Mouse (Mus musculus) cortical plate, adult 2 months (tissue): ENCODE results near the gene Dis3l2. TPM values are rescaled to one million over a fixed set of nuclear protein-coding genes. Genes with fewer than 3 reads are reported as not detected.

Experiments used
- H3K27ac ChIP-seq: fragments of 200-500 bp; 2 replicates; pipeline ENCODE4 v1.5.1; 2012; ENCODE audit warnings: low read length, control low read depth, inconsistent platforms; ENCODE audit not compliant: insufficient read depth
- H3K4me1 ChIP-seq: fragments of 200-500 bp; 2 replicates; pipeline ENCODE4 v1.6.1; 2011; ENCODE audit warnings: low read length; ENCODE audit not compliant: control insufficient read depth, insufficient read depth
- H3K4me3 ChIP-seq: fragments of 200-500 bp; 2 replicates; pipeline ENCODE4 v1.5.1; 2011; ENCODE audit warnings: mild to moderate bottlenecking, low read length, control low read depth; ENCODE audit not compliant: insufficient read depth
- CTCF ChIP-seq: fragments of 200-500 bp; IDR thresholded peaks from 2 replicates; pipeline ENCODE4 v1.5.1; 2011; ENCODE audit warnings: mild to moderate bottlenecking, control low read depth, low read length; ENCODE audit not compliant: insufficient read depth; ENCODE audit errors: extremely low read depth
- POLR2A ChIP-seq: fragments of 200-500 bp; IDR thresholded peaks from 2 replicates; pipeline ENCODE4 v1.6.1; 2011; ENCODE audit warnings: mild to moderate bottlenecking, low read length, control low read depth; ENCODE audit not compliant: insufficient read depth; ENCODE audit errors: extremely low read depth
- polyA plus RNA-seq: library from polyadenylated mRNA; depleted of rRNA; stranded (reverse); fragments of >200 nt; gene quantifications from 2 replicates; pipeline ENCODE4 v1.2.3, GENCODE M21; 2012

Gene Dis3l2
- polyA plus RNA-seq, 1 experiment: 22.7 TPM

- no peak overlapping the region for H3K27ac ChIP-seq
- peaks cover 9% of the 10 kb centered on the region for H3K4me1 ChIP-seq
- H3K4me3 ChIP-seq: no peak overlapping the region
- TF ChIP-seq CTCF (no peak), POLR2A (no peak)
Measured at GRCm38 (mm10) chr1:86933656-86934055, 230.0 kb downstream of the Dis3l2 start.

GRCm38 (mm10) chr1:86951501-86952205 is 248.0 kb downstream of the Dis3l2 start:
- no peak for TF ChIP-seq POLR2A
- TF ChIP-seq CTCF: no peak
- H3K4me1 ChIP-seq: no peaks in the 10 kb centered on the region
- H3K4me3 ChIP-seq: no peak overlapping the region
- H3K27ac ChIP-seq: no peak overlapping the region

- Histone ChIP-seq H3K4me1 (no peaks in the 10 kb centered on the region), H3K4me3 (no peak overlapping the region), H3K27ac (no peak overlapping the region)
- TF ChIP-seq POLR2A: no peak
- TF ChIP-seq CTCF: no peak
Measured at GRCm38 (mm10) chr1:86955801-86956200, 252.2 kb downstream of the Dis3l2 start.

GRCm38 (mm10) chr1:86968261-86968964 is 264.8 kb downstream of the Dis3l2 start:
- no peak for TF ChIP-seq POLR2A
- 0 out of 2 replicates have a peak, but pooled peaks have one; percentile 5 for TF ChIP-seq CTCF
- Histone ChIP-seq H3K27ac (no peak overlapping the region), H3K4me1 (no peaks in the 10 kb centered on the region), H3K4me3 (no peak overlapping the region)

GRCm38 (mm10) chr1:86969173-86969725 is 265.6 kb downstream of the Dis3l2 start:
- Histone ChIP-seq H3K4me1 (no peaks in the 10 kb centered on the region), H3K27ac (no peak overlapping the region), H3K4me3 (no peak overlapping the region)
- TF ChIP-seq CTCF (no peak), POLR2A (no peak)

- TF ChIP-seq CTCF: no peak
- TF ChIP-seq POLR2A: no peak
Measured at GRCm38 (mm10) chr1:86972693-86973092, 269.1 kb downstream of the Dis3l2 start.

GRCm38 (mm10) chr1:86977018-86977417 is 273.4 kb downstream of the Dis3l2 start:
- Histone ChIP-seq H3K4me1 (no peaks in the 10 kb centered on the region), H3K4me3 (no peak overlapping the region), H3K27ac (no peak overlapping the region)
- TF ChIP-seq POLR2A (no peak), CTCF (no peak)

More at GRCm38 (mm10) chr1:86972693-86973092, 269.1 kb downstream of the Dis3l2 start:
- Histone ChIP-seq H3K4me1 (no peaks in the 10 kb centered on the region), H3K4me3 (no peak overlapping the region), H3K27ac (no peak overlapping the region)

GRCm38 (mm10) chr1:86986372-86986771 is 282.8 kb downstream of the Dis3l2 start:
- no peak overlapping the region for H3K4me3 ChIP-seq
- H3K4me1 ChIP-seq: peaks cover 2% of the 10 kb centered on the region; the same call in 1 of the 2 replicates
- no peak overlapping the region for H3K27ac ChIP-seq
- TF ChIP-seq CTCF (no peak), POLR2A (no peak)

GRCm38 (mm10) chr1:86992849-86993248 is 289.2 kb downstream of the Dis3l2 start:
- TF ChIP-seq POLR2A: no peak
- no peak for TF ChIP-seq CTCF
- Histone ChIP-seq H3K4me1 (no peaks in the 10 kb centered on the region), H3K27ac (no peak overlapping the region), H3K4me3 (no peak overlapping the region)
